Mouse (Mus musculus): ENCODE measurements around the gene Tsc22d3. TPM values are rescaled to one million over a fixed set of nuclear protein-coding genes. Genes with fewer than 3 reads are reported as not detected.
A peak's percentile ranks its signal among the peaks of the same experiment; 100 is the strongest.
"Not testable (repeated sequence)": the region's sequence is repeated elsewhere in the genome, so short reads cannot be mapped to it uniquely, and the experiment has no call there.

Tsc22d3 gene
- total RNA-seq, 1 experiment from 2014 or later, result 306 TPM

DNA sequence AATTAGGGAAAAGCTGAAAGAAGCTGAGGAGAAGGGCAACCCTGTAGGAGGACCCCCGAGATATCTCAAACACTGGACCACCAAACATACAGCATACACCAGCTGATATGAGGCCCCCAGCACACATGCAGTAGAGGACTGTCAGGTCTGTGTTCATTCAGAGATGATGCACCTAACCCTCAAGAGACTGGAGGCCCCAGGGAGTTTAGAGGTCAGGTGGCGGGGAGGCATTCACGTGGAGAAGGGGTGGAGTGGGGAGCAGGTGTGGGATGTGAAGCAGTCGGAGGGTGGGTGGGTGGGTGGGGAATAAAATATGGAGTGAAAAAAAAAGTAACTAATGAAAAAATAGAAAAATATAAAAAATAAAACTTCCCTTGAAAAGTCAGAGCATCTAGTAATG is 91.7 kb downstream of the Tsc22d3 start:
- ATAC-seq (replicated peaks; ENCODE audit: insufficient number of reproducible peaks, low FRiP score, low TSS enrichment, poor library complexity, severe bottlenecking), result not testable (repeated sequence)

DNA sequence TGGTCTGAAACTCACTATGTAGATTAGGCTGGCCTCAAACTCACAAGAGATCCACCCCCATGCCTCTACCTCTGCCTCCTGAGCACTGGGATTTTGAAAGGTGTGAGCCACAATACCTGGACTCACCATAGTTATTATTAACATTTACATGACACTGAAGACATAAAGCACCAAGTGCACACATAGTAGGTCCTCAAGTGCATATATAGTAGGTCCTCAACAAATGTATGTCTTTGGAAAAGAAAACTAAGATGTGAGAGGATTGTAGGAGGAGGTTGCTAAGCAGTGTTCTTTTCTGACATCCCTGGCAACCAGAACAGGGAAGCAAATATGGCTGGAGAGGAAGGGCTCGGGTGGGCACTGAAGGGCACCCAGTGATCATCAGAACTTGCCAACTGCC is 93.1 kb downstream of the Tsc22d3 start:
- no peak for ATAC-seq (replicated peaks; ENCODE audit: insufficient number of reproducible peaks, low FRiP score, low TSS enrichment, poor library complexity, severe bottlenecking)

DNA sequence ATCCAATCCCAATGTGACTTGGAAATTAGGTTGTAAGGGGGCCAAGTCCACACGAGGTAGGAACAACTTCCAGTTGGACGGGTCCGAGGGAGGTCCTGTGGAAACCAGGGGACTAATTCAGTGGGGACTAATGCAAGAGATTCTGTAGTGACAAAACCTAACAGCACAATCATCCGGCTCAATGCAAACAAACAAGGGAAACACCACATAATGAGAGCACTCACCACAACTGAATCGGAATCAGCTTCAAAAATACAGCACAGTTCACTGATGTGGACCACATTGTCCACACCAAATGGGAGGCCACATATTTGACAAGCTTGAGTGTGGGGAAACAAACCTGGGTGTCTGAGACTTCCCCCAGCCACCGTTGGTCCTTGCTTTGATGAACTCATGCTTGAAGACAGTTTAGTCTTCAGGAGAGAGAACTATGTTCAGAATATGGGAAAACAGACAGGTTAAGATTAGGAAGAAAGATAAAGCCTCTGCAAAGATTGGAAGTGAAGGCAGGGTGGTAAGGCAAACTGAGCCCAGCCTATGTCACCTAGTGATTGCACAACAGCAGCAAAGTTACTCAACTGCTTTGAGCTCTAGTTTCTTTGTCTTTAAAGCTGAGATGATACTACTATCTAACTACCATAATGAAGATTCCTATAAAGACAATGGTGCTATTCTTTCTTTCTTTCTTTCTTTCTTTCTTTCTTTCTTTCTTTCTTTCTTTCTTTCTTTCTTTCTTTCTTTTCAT is 93.9 kb downstream of the Tsc22d3 start:
- ATAC-seq (replicated peaks; ENCODE audit: insufficient number of reproducible peaks, low FRiP score, low TSS enrichment, poor library complexity, severe bottlenecking), result no peak

DNA sequence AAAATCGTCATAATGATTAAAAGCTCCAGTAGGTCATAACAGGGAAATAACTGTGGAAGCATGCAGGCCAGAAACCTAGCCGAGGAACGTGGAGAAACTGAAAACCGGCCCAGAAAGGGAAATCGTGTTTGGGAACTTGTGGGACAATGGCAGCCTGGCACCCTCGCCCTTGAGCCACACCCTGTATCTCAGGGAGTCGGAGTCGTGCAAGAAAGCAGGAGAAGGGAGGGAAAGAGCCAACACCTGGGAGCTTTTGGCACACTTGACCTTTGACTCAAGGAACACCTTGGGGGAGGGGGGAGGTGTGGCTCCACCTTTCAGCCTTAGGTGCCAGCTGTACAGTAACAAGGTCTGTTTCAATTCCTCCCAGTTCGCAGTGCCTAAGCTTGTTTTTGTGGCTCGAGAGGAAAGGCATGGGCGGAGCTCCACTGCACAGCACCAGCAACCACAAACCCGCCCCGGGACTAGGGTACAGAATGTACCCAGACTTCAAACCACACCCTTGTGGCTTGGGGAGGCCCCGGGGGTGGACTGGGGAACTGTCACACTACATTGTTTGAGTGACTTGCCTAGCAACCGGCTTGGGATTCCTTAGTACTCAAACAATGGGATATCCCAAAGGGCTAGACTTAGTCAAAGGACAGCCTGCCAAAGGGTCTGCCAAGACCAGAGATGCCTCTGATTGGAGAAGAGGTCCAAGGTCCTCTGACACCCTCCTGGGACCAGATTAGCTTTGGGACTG is 94.8 kb downstream of the Tsc22d3 start:
- peak; percentile 87 for ATAC-seq (replicated peaks; ENCODE audit: insufficient number of reproducible peaks, low FRiP score, low TSS enrichment, poor library complexity, severe bottlenecking)

DNA sequence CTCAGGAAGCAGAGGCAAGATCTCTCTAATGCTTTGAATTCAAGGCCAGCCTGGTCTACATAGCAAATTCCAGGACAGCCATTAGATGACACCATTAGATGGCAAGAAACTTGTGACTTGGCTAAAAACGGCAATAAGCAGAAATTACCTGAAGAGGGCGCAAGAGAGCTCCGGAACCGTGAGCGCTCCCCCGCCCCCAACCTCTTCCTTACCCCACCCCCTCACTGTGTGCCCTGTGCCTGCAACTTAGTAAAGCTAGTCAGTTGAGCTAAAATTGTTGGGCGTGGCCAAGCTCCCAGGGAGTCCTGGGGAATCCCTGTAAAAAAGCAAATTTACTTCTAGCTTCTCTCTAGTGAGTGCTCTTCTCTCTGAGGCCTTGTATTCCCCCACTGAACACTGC is 96.6 kb downstream of the Tsc22d3 start:
- peak; percentile 28; the same call in 1 of the 2 replicates for ATAC-seq (replicated peaks; ENCODE audit: insufficient number of reproducible peaks, low FRiP score, low TSS enrichment, poor library complexity, severe bottlenecking)

DNA sequence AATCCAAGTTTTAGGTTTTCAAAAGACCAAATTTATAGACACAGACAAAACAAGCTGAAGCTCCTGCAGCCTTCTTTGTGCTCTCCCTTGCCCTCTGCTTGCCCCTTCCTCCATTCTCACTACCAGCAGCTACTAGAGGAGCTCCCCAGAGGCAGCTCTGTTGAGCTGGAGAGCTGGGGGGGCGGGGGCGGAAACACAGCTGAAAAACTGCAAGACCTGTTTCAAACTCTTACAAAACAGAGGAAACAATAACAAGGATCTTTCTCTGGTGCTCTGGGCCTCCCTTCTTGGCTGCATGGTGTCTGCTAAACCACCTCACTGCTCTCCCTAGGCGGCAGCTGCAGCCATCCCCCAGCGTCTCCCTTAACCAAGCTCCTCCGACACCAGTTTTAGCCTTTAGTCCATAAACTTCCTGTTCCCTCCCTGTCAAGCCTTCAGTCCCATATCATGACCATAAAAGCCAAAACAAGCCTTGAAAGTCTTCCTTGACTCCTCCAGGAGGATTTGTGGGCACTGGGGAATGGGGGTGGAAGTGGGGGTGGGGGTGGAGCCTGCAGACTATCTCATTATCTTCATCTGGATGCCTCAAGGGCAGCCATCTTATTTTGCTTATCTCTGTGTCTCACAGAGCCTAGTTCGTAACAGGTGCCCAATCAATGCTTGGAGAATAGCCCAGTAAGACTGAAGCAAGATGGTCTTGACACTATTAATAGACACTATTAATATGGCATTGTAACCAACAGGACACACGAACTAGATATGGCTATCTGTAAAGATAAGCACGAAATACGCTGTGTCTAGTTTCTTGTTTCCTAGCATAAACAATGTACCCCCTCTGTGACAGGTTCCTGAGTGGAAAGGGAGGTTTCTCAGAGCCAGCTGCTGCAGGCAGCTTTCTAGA is 98.8 kb downstream of the Tsc22d3 start:
- ATAC-seq (replicated peaks; ENCODE audit: insufficient number of reproducible peaks, low FRiP score, low TSS enrichment, poor library complexity, severe bottlenecking), result no peak

DNA sequence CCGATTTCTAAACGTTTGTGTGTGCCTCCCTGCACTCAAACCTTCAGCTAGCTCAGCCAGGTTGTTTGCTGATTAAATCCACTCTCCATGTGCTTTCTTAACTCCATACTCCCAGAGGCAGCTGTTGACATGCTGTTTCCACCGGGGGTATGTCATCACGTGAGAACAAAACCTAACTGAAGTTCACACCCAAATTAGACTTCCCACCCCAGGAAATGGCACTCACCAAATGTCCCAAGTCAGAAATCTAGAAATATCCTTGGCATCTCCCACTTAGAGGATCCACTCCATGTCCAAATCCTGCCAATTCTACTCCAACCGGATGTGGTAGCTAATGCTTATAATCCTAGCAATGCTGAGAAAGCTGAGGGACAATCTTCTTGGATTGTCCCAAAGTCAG is 100.2 kb downstream of the Tsc22d3 start:
- no peak for ATAC-seq (replicated peaks; ENCODE audit: insufficient number of reproducible peaks, low FRiP score, low TSS enrichment, poor library complexity, severe bottlenecking)

DNA sequence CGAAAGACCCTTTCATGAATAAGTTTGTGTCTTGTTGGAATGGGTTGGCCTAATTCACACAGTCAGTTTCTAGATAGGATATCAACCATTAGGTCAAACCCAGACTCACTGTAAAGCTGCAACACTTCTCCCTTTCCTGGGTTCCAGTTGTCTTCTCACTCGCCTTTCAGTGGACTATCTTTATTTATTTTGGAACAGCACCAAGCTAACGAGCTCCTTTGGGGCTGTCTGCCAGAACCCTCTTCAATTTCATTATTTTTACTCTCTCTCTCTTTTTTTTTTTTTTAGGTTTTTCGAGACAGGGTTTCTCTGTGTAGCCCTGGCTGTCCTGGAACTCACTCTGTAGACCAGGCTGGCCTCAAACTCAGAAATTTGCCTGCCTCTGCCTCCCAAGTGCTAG is 102.0 kb downstream of the Tsc22d3 start:
- not testable (repeated sequence) for ATAC-seq (replicated peaks; ENCODE audit: insufficient number of reproducible peaks, low FRiP score, low TSS enrichment, poor library complexity, severe bottlenecking)

DNA sequence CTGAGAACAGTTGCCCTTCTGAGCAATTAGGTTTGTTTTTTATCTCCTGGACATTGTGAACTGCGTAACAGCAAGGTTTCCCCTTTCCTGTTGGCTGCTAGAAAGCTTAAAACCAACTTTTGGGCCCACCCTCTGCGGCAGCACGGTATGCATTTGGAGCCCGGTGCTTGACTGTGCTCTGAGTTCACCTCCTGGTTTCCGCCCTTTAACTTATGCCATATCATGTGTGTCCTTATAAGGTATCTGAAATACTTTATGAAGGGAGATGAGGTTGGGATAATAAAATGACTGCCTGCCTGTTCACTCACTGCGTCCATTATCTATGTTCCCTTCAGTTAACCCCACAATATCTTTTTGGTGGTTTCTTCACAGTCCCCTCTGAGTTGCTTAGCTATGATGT is 106.3 kb downstream of the Tsc22d3 start:
- no peak for ATAC-seq (replicated peaks; ENCODE audit: insufficient number of reproducible peaks, low FRiP score, low TSS enrichment, poor library complexity, severe bottlenecking)

DNA sequence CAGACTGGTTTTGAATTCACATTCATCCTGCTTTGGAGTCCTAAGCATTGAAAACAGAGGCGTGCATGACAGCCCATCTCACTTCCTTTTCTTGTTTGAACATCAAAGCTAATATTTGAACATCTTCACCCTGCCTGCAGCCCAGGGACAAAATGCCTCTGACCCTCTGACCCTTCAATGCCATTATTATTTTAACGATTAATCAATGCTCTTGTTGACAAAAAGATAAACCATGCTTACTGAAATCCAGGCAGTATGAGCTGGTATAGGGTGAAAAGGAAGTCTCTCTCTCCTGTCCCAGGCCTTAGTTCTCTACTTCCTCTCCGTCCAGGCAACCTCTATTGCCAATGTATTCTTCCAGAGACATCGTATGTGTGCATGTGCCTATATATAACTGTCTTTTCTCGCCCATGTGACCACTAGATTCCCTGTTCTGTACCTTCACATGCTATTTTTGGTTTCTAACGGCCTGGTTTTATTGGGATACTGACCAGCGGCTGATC is 106.9 kb downstream of the Tsc22d3 start:
- no peak for ATAC-seq (replicated peaks; ENCODE audit: insufficient number of reproducible peaks, low FRiP score, low TSS enrichment, poor library complexity, severe bottlenecking)

DNA sequence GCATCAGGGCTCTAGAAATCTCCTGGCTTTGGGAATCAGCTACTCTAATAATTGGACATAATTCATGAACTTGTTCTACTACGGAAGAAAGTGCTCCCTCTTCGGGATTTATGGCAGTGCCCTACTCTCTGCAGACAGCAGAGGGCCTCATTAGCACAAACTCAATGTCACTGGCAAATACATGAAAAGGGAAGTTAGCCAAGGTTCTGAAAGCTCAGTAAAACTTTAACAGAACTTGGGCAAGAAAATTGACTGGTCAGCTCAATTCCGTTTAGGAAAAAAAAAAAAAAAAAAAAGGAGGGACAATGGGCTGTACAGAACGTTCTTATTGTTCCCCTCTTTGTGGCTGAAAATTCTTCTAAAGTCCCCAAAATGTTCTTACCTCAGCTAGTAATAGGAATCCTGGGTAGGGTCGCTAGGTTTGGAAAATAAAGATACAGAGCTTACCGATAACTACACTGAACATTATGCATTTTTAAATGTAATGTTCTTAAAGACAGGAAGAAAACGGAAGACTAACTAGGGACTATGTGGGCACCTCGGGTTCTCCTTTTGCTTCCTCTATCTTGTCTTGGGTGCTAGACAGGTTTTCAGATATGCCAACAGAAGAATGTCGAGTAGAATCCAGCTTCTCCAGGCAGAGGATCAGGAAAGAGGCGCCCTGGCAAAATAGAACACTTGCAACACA is 108.4 kb downstream of the Tsc22d3 start:
- ATAC-seq (replicated peaks; ENCODE audit: insufficient number of reproducible peaks, low FRiP score, low TSS enrichment, poor library complexity, severe bottlenecking), result peak; percentile 80

DNA sequence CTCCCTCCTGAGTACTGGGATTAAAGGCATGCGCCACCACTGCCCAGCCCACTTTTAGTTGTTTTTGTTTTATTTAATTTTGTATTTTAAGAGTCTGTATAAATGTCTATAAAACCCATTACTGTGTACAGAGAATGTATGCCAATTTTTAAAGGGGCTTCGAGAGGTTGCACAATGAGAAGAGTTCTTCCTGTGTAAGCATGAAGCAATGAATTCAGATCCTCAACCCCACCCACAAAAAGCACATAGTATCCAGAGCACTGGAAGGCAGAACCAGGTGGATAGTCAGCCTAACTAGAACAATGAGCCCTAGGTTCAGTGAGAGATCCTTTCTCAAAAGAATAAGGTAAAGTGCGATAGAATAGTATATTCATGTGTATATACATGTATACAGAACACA is 110.3 kb downstream of the Tsc22d3 start:
- no peak for ATAC-seq (replicated peaks; ENCODE audit: insufficient number of reproducible peaks, low FRiP score, low TSS enrichment, poor library complexity, severe bottlenecking)

Other genes starting within 250 kb of the Tsc22d3 start
- gene Prps1, start 144.0 kb downstream of the Tsc22d3 start, total RNA-seq (2017), result 15.8 to 40.5 TPM (median 21.4 TPM) in 3 replicates
- gene Mid2, start 63.9 kb upstream of the Tsc22d3 start, total RNA-seq (2017), result 0.19 to 0.29 TPM in 2 of 3 replicates, not detected in the other
- gene Tex13b, start 212.8 kb upstream of the Tsc22d3 start, total RNA-seq (2017), result not detected in 3 replicates